Mouse (Mus musculus) small intestine, adult 2 months (tissue): Measurements from ENCODE around the gene Map2. TPM values are rescaled to one million over a fixed set of nuclear protein-coding genes. Genes with fewer than 3 reads are reported as not detected.

ENCODE experiments used
- H3K27ac ChIP-seq: fragments of 200-500 bp; 2 replicates; pipeline ENCODE4 v1.5.1; 2012; ENCODE audit warnings: low read depth, low read length, control low read depth, inconsistent platforms; ENCODE audit not compliant: insufficient read depth
- H3K27me3 ChIP-seq: fragments of 200-500 bp; 2 replicates; pipeline ENCODE4 v1.6.1; 2012; ENCODE audit warnings: mild to moderate bottlenecking, moderate library complexity, low read length, inconsistent platforms; ENCODE audit not compliant: control insufficient read depth, insufficient read depth
- H3K36me3 ChIP-seq: fragments of 200-500 bp; 2 replicates; pipeline ENCODE4 v1.6.1; 2012; ENCODE audit warnings: mild to moderate bottlenecking, low read length, control low read depth, inconsistent platforms; ENCODE audit not compliant: control insufficient read depth, insufficient read depth
- H3K4me1 ChIP-seq: fragments of 200-500 bp; 2 replicates; pipeline ENCODE4 v1.6.1; 2012; ENCODE audit warnings: low read length, inconsistent platforms, mixed read lengths; ENCODE audit not compliant: control insufficient read depth, insufficient read depth, insufficient read length
- H3K4me3 ChIP-seq: fragments of 200-500 bp; 2 replicates; pipeline ENCODE4 v1.5.1; 2012; ENCODE audit warnings: low read depth, mild to moderate bottlenecking, control low read depth, inconsistent platforms, low read length, moderate library complexity
- CTCF ChIP-seq: fragments of 200-500 bp; IDR thresholded peaks from 2 replicates; pipeline ENCODE4 v1.5.1; 2012; ENCODE audit warnings: low read depth, mild to moderate bottlenecking, control low read depth, inconsistent platforms, low read length, moderate library complexity, mixed read lengths; ENCODE audit not compliant: insufficient replicate concordance, insufficient read length; ENCODE audit errors: extremely low read depth
- POLR2A ChIP-seq: fragments of 200-500 bp; IDR thresholded peaks from 2 replicates; pipeline ENCODE4 v1.6.1; 2012; ENCODE audit warnings: low read depth, mild to moderate bottlenecking, control low read depth, inconsistent platforms, low read length, moderate library complexity
- WGBS: fragments of 180-500 bp; shearing (Covaris S2); methylation state at CpG from one replicate; pipeline ENCODE4 v1.1.7; 2018; 5-methylcytosine and 5-hydroxymethylcytosine counted together
- polyA plus RNA-seq: library from polyadenylated mRNA; depleted of rRNA; stranded (reverse); fragments of >200 nt; gene quantifications from 2 replicates; pipeline ENCODE4 v1.2.3, GENCODE M21; 2012

The Map2 gene
- polyA plus RNA-seq, 1 experiment = 1.3 TPM

DNA sequence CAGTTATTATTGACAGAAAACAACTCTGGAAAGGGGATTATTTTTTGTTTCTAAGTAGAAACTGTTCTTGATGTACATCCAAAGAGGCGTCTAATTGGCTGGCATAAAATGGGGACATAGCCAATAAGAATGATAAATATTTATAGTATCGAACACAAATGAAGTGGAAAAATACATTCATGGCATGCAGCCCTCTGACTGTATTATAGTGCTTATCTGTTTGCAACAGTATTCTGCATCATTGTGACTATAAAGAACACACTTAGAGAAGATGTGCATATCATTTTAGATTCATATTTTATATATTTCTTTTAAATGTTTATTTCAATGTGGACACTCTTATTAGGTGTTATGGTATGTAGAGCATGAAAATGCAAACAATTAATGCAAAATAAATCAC lies 17.9 kb upstream of the Map2 start:
- 70% methylated on average over 2 of the region's 2 CpGs for WGBS
- H3K4me1 ChIP-seq = no peaks in the 10 kb centered on the region
- H3K27me3 ChIP-seq = no peaks in the 10 kb centered on the region
- no peak overlapping the region for H3K4me3 ChIP-seq
- no peak for TF ChIP-seq CTCF
- no peak for TF ChIP-seq POLR2A
- H3K27ac ChIP-seq = no peak overlapping the region
- H3K36me3 ChIP-seq = no peaks in the 10 kb centered on the region

DNA sequence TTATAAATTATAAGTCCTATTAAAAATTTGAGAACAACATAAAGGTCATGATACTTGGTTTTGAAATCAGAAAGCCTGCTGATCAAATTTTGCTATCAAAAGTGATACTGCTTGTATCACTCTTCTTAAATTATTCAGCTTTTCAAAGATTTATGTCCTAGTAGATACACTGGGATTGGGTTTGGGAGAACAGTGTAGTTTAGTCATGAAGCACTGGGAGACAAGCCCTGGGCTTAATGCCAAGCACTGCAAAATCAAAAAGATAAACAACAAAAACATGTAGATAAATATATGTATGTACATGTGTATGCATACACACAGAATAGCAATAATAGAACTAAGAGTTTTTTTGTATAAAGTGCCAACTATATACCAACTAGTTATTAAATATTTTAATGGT lies 17.5 kb upstream of the Map2 start:
- TF ChIP-seq POLR2A = no peak
- no peak for TF ChIP-seq CTCF
- H3K4me3 ChIP-seq = no peak overlapping the region

DNA sequence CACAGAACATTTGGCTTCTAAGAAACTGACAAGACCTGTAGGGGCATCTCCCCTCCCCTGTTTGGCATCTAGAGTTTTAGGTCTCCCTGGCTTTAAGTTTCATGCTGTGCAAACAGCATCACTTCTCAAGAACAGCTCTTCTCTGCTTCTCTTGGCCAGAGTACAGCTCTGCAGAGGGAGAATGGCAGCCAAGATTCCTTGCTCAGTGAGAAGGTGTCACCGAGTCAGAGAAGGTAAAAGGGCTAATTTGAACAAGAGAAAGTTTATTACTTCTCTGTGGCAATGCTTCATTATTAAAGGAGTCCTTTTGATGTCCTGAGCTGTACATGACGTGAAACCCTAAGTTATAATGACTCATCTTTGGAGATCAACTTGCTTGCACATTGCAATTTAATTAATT lies 10.4 kb upstream of the Map2 start:
- TF ChIP-seq CTCF (no peak), POLR2A (no peak)
- Histone ChIP-seq H3K27ac (no peak overlapping the region), H3K4me3 (no peak overlapping the region), H3K4me1 (no peaks in the 10 kb centered on the region), H3K27me3 (no peaks in the 10 kb centered on the region), H3K36me3 (no peaks in the 10 kb centered on the region)
- WGBS = 54% methylated on average over 2 of the region's 2 CpGs

More for the DNA sequence above, 17.5 kb upstream of the Map2 start:
- Histone ChIP-seq H3K27me3 (no peaks in the 10 kb centered on the region), H3K4me1 (no peaks in the 10 kb centered on the region), H3K27ac (no peak overlapping the region), H3K36me3 (no peaks in the 10 kb centered on the region)

DNA sequence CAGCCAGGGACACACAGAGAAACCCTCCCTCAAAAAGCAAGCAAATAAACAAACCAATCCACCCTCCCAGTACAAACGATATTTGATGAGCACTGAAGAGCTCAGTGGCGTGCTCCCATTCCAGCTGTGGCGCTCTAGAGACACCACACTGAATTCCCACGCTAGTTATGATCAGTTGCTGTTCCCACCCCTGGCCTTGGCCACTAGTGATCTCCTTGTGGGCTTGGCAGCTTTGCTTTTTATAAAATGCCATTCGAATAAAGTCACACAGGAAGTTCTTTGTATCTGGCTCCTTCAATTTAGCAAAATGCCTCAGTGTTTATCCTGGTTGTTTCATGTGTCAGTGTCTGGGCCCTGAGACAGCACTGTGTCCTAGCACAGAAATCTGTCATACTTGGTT lies 6.4 kb upstream of the Map2 start:
- Histone ChIP-seq H3K27me3 (no peaks in the 10 kb centered on the region), H3K36me3 (no peaks in the 10 kb centered on the region), H3K27ac (no peak overlapping the region), H3K4me1 (no peaks in the 10 kb centered on the region), H3K4me3 (no peak overlapping the region)
- WGBS = 52% methylated on average over 5 of the region's 5 CpGs
- TF ChIP-seq POLR2A (no peak), CTCF (no peak)

GRCm38 (mm10) chr1:66172127-66172526 lies 2.9 kb upstream of the Map2 start:
- 73% methylated on average over 3 of the region's 3 CpGs for WGBS
- Histone ChIP-seq H3K27ac (no peak overlapping the region), H3K27me3 (peaks cover 5% of the 10 kb centered on the region; the same call in 1 of the 2 replicates), H3K4me3 (no peak overlapping the region), H3K4me1 (peaks cover 4% of the 10 kb centered on the region), H3K36me3 (no peaks in the 10 kb centered on the region)
- TF ChIP-seq CTCF (no peak), POLR2A (no peak)

- peaks cover 5% of the 10 kb centered on the region; the same call in 1 of the 2 replicates for H3K27me3 ChIP-seq
- WGBS = 48% methylated on average over 5 of the region's 5 CpGs
- no peak for TF ChIP-seq CTCF
- no peak for TF ChIP-seq POLR2A
- no peaks in the 10 kb centered on the region for H3K36me3 ChIP-seq
- H3K4me1 ChIP-seq = peaks cover 4% of the 10 kb centered on the region
- H3K27ac ChIP-seq = no peak overlapping the region
- no peak overlapping the region for H3K4me3 ChIP-seq
These were observed 1.4 kb upstream of the Map2 start for GRCm38 (mm10) chr1:66173630-66174029.

DNA sequence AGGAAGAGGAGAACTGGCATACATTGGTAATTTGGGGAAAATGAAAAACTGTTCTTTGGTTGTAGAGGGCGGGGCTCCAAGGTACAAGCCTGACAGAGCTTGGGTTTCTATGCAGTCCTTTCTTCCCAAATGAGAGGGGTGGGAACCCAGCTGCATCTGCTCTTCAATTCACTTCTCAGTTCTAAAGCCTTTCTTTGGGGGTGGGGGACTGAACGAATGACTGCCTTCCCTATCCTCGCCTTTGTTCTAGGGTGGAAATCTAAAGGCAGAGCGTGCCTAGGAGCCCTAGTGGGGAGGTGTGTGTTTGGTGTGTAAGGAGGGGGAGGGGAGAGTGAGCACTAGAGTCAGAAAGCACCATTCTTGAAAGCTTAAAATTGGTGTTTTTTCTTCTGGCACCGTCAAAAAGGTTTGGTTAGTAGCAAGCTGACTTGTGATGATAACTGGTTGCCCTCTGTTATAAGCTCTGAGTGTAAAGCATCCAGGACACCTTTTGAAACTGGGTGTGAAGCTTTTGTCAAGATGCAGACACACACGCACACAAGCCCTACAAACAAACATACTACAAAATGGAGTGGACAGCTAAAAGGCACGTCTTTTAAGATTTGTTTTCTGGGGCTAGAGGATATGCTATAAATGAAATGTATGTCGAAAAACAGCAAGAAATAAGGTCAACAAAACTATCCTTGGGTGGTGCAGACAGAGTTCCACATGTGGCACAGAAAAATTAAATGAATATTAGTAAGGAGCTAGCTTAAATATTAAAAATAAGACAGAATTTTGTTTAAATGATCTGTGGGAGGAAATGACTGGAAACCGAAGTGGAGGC lies 1.2 kb downstream of the Map2 start:
- Histone ChIP-seq H3K27ac (no peak overlapping the region), H3K4me1 (peaks cover 4% of the 10 kb centered on the region), H3K36me3 (no peaks in the 10 kb centered on the region), H3K4me3 (no peak overlapping the region), H3K27me3 (peaks cover 5% of the 10 kb centered on the region; the same call in 1 of the 2 replicates)
- TF ChIP-seq POLR2A = no peak
- TF ChIP-seq CTCF = no peak
- 36% methylated on average over 9 of the region's 9 CpGs for WGBS

DNA sequence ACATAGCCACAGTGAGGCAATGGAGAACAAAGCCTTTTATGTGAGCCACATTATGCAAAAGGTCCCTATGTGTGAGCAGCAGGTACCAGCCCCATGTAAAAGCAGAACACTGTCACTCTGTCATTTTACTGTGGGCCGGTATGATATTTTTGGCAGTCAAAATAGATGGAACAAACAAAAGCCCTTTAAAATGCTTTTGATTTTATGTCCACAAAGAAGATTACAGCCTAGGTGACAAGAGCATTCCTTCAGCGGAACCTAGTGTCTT lies 1.7 kb downstream of the Map2 start:
- Histone ChIP-seq H3K36me3 (no peaks in the 10 kb centered on the region), H3K27me3 (peaks cover 5% of the 10 kb centered on the region; the same call in 1 of the 2 replicates), H3K27ac (no peak overlapping the region), H3K4me1 (peaks cover 4% of the 10 kb centered on the region), H3K4me3 (no peak overlapping the region)
- TF ChIP-seq POLR2A (no peak), CTCF (no peak)
- 66% methylated on average over 2 of the region's 2 CpGs for WGBS
